In the genomic region with DNA sequence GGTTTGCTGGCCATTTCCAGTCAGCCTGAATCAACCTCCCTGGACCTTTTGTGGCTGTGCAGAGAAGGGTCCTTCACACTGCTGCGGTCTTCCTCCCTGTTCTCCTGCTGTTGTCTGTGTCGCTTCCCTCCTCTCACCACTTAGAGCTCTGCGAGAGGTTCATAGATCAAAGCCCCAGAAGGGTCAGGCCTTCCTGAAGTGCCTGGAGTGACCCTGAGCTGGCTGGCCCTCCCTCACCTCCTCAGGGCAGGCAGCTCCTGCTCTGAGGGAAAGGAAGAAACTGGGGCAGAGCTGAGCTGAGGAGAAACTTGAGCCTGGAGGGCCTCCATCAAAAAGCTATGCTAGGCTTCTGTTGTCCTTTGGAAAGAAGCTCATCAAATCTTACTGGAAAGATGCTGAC, we compare ENCODE assay signal across 19 mouse cellular contexts. TPM values are rescaled to one million over a fixed set of nuclear protein-coding genes. Genes with fewer than 3 reads are reported as not detected.
DNase-seq lines count a peak whose midpoint lies in the region; ATAC-seq lines count a peak whose summit lies in the region.
"Had no signal": no experiment of that assay in that cellular context is flagged by ENCODE, and none has a peak within 500 bp of the region (broad histone marks: within the 10 kb centered on the region; RNA-seq: fewer than 3 reads in every experiment).

No protein-coding gene starts in this region.

- WGBS in kidney, embryonic 16.5 days, result 27% methylated on average over 3 of the region's 3 CpGs
- 7% methylated on average over 3 of the region's 3 CpGs for WGBS in embryonic facial prominence, embryonic 10.5 days
- 8% methylated on average over 3 of the region's 3 CpGs for WGBS in limb, embryonic 11.5 days

- no peak overlapping the region for H3K4me2 ChIP-seq in kidney, embryonic 16.5 days (replicated peaks; ENCODE audit: low read depth, low read length)
- H3K4me2 ChIP-seq in limb, embryonic 11.5 days (ENCODE audit: low read depth, severe bottlenecking), result no peak overlapping the region
- H3K4me2 ChIP-seq: intestine, embryonic 15.5 days; liver, embryonic 11.5 days had no signal

- DNase-seq in embryo, embryonic 9.5 days (ENCODE audit: extremely low spot score), result peak; percentile 44
- DNase-seq in embryo, embryonic 10.5 days (ENCODE audit: low spot score), result no peak
- no peak for DNase-seq in kidney, adult 11 months
- DNase-seq in embryonic facial prominence, embryonic 10.5 days (ENCODE audit: low spot score), result no peak
- DNase-seq in limb, embryonic 11.5 days (ENCODE audit: low spot score), result no peak
- no peak for DNase-seq in gastrocnemius, postnatal 14 days
- DNase-seq: cerebellum, adult 9-11 months; gastrocnemius, postnatal 25 days; kidney, postnatal 10 days; layer of hippocampus, postnatal 36 days; lung, adult 2 months; right cerebral cortex, postnatal 25 days had no signal

- H3K4me1 ChIP-seq in kidney, embryonic 16.5 days (ENCODE audit: insufficient read depth, low read length), result peaks cover 19% of the 10 kb centered on the region
- peaks cover 62% of the 10 kb centered on the region for H3K4me1 ChIP-seq in embryonic facial prominence, embryonic 10.5 days
- peaks cover 27% of the 10 kb centered on the region for H3K4me1 ChIP-seq in limb, embryonic 11.5 days (ENCODE audit: control insufficient read depth, insufficient read depth, low read length)
- H3K4me1 ChIP-seq: intestine, embryonic 15.5 days had no signal

- no peak overlapping the region for H3K9ac ChIP-seq in kidney, embryonic 16.5 days (replicated peaks; ENCODE audit: low read length)
- H3K9ac ChIP-seq in limb, embryonic 11.5 days (ENCODE audit: low read length), result no peak overlapping the region
- H3K9ac ChIP-seq: intestine, embryonic 15.5 days had no signal

- intact Hi-C loops in gastrocnemius, postnatal 14 days (cut with DNase I; ENCODE audit: low total_unique reads), result no loop called here

- peak; percentile 29; the same call in 1 of the 2 replicates for ATAC-seq in kidney, embryonic 16.5 days (ENCODE audit: low FRiP score, low TSS enrichment)
- ATAC-seq in limb, embryonic 11.5 days (ENCODE audit: insufficient number of reproducible peaks, low FRiP score, low TSS enrichment, low read depth), result no peak
- no peak for ATAC-seq in megakaryocyte-erythroid progenitor cell, adult 5-6 weeks (replicated peaks; ENCODE audit: low FRiP score, low TSS enrichment, poor library complexity, severe bottlenecking)
- ATAC-seq: forebrain, embryonic 14.5 days had no signal

- 0 out of 2 replicates have a peak overlapping the region, but pooled peaks have one; percentile 7 for H3K27ac ChIP-seq in kidney, embryonic 16.5 days (ENCODE audit: low read length)
- peak overlapping the region; percentile 51 for H3K27ac ChIP-seq in embryonic facial prominence, embryonic 10.5 days (replicated peaks)
- H3K27ac ChIP-seq in limb, embryonic 11.5 days (replicated peaks; ENCODE audit: low read depth, low read length), result peak overlapping the region; percentile 33; the same call in 1 of the 2 replicates
- H3K27ac ChIP-seq: intestine, embryonic 15.5 days; layer of hippocampus, adult 2 months had no signal

- H3K27me3 ChIP-seq in kidney, embryonic 16.5 days (ENCODE audit: insufficient read depth, low read length), result no peaks in the 10 kb centered on the region
- H3K27me3 ChIP-seq in embryonic facial prominence, embryonic 10.5 days (replicated peaks; ENCODE audit: low read depth, poor library complexity, severe bottlenecking), result no peaks in the 10 kb centered on the region
- no peaks in the 10 kb centered on the region for H3K27me3 ChIP-seq in limb, embryonic 11.5 days (ENCODE audit: control insufficient read depth, insufficient read depth, low read length)
- H3K27me3 ChIP-seq: intestine, embryonic 15.5 days had no signal

- H3K36me3 ChIP-seq in kidney, embryonic 16.5 days (ENCODE audit: insufficient read depth, low read length), result no peaks in the 10 kb centered on the region
- H3K36me3 ChIP-seq in embryonic facial prominence, embryonic 10.5 days (replicated peaks), result no peaks in the 10 kb centered on the region
- no peaks in the 10 kb centered on the region for H3K36me3 ChIP-seq in limb, embryonic 11.5 days (ENCODE audit: control insufficient read depth, insufficient read depth, low read length)
- H3K36me3 ChIP-seq: intestine, embryonic 15.5 days had no signal

- no peaks in the 10 kb centered on the region for H3K9me3 ChIP-seq in kidney, embryonic 16.5 days (ENCODE audit: low read length)
- no peaks in the 10 kb centered on the region for H3K9me3 ChIP-seq in embryonic facial prominence, embryonic 10.5 days
- no peaks in the 10 kb centered on the region for H3K9me3 ChIP-seq in limb, embryonic 11.5 days (ENCODE audit: control insufficient read depth, low read length)
- H3K9me3 ChIP-seq: intestine, embryonic 15.5 days had no signal

- H3K4me3 ChIP-seq in kidney, embryonic 16.5 days (ENCODE audit: low read length), result no peak overlapping the region
- H3K4me3 ChIP-seq in embryonic facial prominence, embryonic 10.5 days, result no peak overlapping the region
- no peak overlapping the region for H3K4me3 ChIP-seq in limb, embryonic 11.5 days (ENCODE audit: low read depth, low read length)
- H3K4me3 ChIP-seq: erythroblast, embryonic 14.5 days; intestine, embryonic 15.5 days; layer of hippocampus, adult 2 months had no signal

RNA-seq across cellular contexts. Expression of a gene that starts 45.4 kb away (rescaled TPM):
- polyA plus RNA-seq in kidney, embryonic 16.5 days (2015; fragmentation: Nextera tagmentation; extraction: Ambion mirVana), result 20.0 and 28.6 TPM in 2 replicates
- polyA plus RNA-seq in embryonic facial prominence, embryonic 10.5 days (2016; fragmentation: Nextera tagmentation; extraction: Ambion mirVana), result 51.2 and 61.3 TPM in 2 replicates
- 60.8 and 68.4 TPM in 2 replicates for polyA plus RNA-seq in limb, embryonic 11.5 days (2014; fragmentation: Nextera tagmentation; extraction: Ambion mirVana)
- 7.2 and 47.8 TPM in 2 replicates for total RNA-seq in megakaryocyte-erythroid progenitor cell, adult 5-6 weeks (2014; fragmentation: Nextera tagmentation)
- 0.23 and 0.34 TPM in 2 replicates for total RNA-seq in megakaryocyte-erythroid progenitor cell, adult 5-6 weeks (2017)
- total RNA-seq in gastrocnemius, postnatal 14 days (2021), result under 1 TPM; 0.16 to 0.41 TPM
- polyA plus RNA-seq: erythroblast, embryonic 14.5 days had no signal
